Mouse (Mus musculus): Measurements from ENCODE around the gene Tmem170.

The Tmem170 gene

GRCm38 (mm10) chr8:111815078-111815477 lies 61.5 kb downstream of the Tmem170 start:
- no peak for DNase-seq (ENCODE audit: low spot score)

GRCm38 (mm10) chr8:111813818-111814217 lies 62.7 kb downstream of the Tmem170 start:
- DNase-seq (ENCODE audit: low spot score): no peak

Measured in ovary, postnatal 36 days (tissue).